Mouse (Mus musculus): ENCODE data around the gene Zbtb21.
"Not testable (repeated sequence)": the region's sequence is repeated elsewhere in the genome, so short reads cannot be mapped to it uniquely, and the experiment has no call there.

The Zbtb21 gene

GRCm38 (mm10) chr16:97946993-97947392, 15.4 kb downstream of the Zbtb21 start:
- not testable (repeated sequence) for DNase-seq (ENCODE audit: low read depth, low spot score)

- no peak for DNase-seq (ENCODE audit: low read depth, low spot score)
Observed at GRCm38 (mm10) chr16:97941844-97942243, 20.6 kb downstream of the Zbtb21 start.

GRCm38 (mm10) chr16:97940471-97940973, 21.9 kb downstream of the Zbtb21 start:
- DNase-seq (ENCODE audit: low read depth, low spot score): no peak

GRCm38 (mm10) chr16:97935815-97936214, 26.6 kb downstream of the Zbtb21 start:
- no peak for DNase-seq (ENCODE audit: low read depth, low spot score)

GRCm38 (mm10) chr16:97930231-97930630, 32.2 kb downstream of the Zbtb21 start:
- no peak for DNase-seq (ENCODE audit: low read depth, low spot score)

GRCm38 (mm10) chr16:97929520-97929919, 32.9 kb downstream of the Zbtb21 start:
- DNase-seq (ENCODE audit: low read depth, low spot score): no peak

GRCm38 (mm10) chr16:97927331-97927938, 35.0 kb downstream of the Zbtb21 start:
- DNase-seq (ENCODE audit: low read depth, low spot score): no peak

- DNase-seq (ENCODE audit: low read depth, low spot score): no peak
Observed at GRCm38 (mm10) chr16:97926381-97926780, 36.0 kb downstream of the Zbtb21 start.

- no peak for DNase-seq (ENCODE audit: low read depth, low spot score)
Observed at GRCm38 (mm10) chr16:97925760-97926159, 36.7 kb downstream of the Zbtb21 start.

GRCm38 (mm10) chr16:97923700-97924099, 38.7 kb downstream of the Zbtb21 start:
- DNase-seq (ENCODE audit: low read depth, low spot score): no peak

- no peak for DNase-seq (ENCODE audit: low read depth, low spot score)
Observed at GRCm38 (mm10) chr16:97922779-97923126, 39.7 kb downstream of the Zbtb21 start.

- peak; percentile 83 for DNase-seq (ENCODE audit: low read depth, low spot score)
Observed at GRCm38 (mm10) chr16:97921961-97922778, 40.3 kb downstream of the Zbtb21 start.

- no peak for DNase-seq (ENCODE audit: low read depth, low spot score)
Observed at GRCm38 (mm10) chr16:97920621-97921020, 41.8 kb downstream of the Zbtb21 start.

- DNase-seq (ENCODE audit: low read depth, low spot score): no peak
Observed at GRCm38 (mm10) chr16:97919793-97920192, 42.6 kb downstream of the Zbtb21 start.

GRCm38 (mm10) chr16:97912873-97913272, 49.5 kb downstream of the Zbtb21 start:
- no peak for DNase-seq (ENCODE audit: low read depth, low spot score)

GRCm38 (mm10) chr16:97909356-97909755, 53.1 kb downstream of the Zbtb21 start:
- no peak for DNase-seq (ENCODE audit: low read depth, low spot score)

- no peak for DNase-seq (ENCODE audit: low read depth, low spot score)
Observed at GRCm38 (mm10) chr16:97907496-97907895, 54.9 kb downstream of the Zbtb21 start.

- no peak for DNase-seq (ENCODE audit: low read depth, low spot score)
Observed at GRCm38 (mm10) chr16:97906337-97906736, 56.1 kb downstream of the Zbtb21 start.

GRCm38 (mm10) chr16:97905449-97905991, 56.9 kb downstream of the Zbtb21 start:
- no peak for DNase-seq (ENCODE audit: low read depth, low spot score)

GRCm38 (mm10) chr16:97904035-97904434, 58.4 kb downstream of the Zbtb21 start:
- DNase-seq (ENCODE audit: low read depth, low spot score): no peak

GRCm38 (mm10) chr16:97897346-97898024, 64.9 kb downstream of the Zbtb21 start:
- DNase-seq (ENCODE audit: low read depth, low spot score): peak; percentile 24
